In genomic region chrX:108729564-108729963, GRCm38 (mm10) we compare ENCODE assay signal across 26 mouse cellular contexts.
DNase-seq lines count a peak whose midpoint lies in the region; ATAC-seq and TF ChIP-seq lines count a peak whose summit lies in the region.
"Had no signal": no experiment of that assay in that cellular context is flagged by ENCODE, and none has a peak within 500 bp of the region (broad histone marks: within the 10 kb centered on the region; RNA-seq: fewer than 3 reads in every experiment).

No protein-coding gene starts in this region.

- no peak overlapping the region for H3K9ac ChIP-seq in embryonic facial prominence, embryonic 14.5 days (ENCODE audit: low read depth, low read length)
- no peak overlapping the region for H3K9ac ChIP-seq in liver, embryonic 11.5 days (ENCODE audit: low read depth, low read length)
- H3K9ac ChIP-seq in midbrain, embryonic 14.5 days (replicated peaks; ENCODE audit: low read length): no peak overlapping the region
- H3K9ac ChIP-seq: embryonic facial prominence, embryonic 12.5 days; forebrain, embryonic 12.5 days; forebrain, embryonic 15.5 days; heart, embryonic 15.5 days; hindbrain, embryonic 14.5 days had no signal

- no peaks in the 10 kb centered on the region for H3K79me2 ChIP-seq in C2C12 (ENCODE audit: control insufficient read depth, insufficient read depth)
- no peaks in the 10 kb centered on the region for H3K79me2 ChIP-seq in myocyte (ENCODE audit: control insufficient read depth, insufficient read depth)

- H3K27ac ChIP-seq in embryonic facial prominence, embryonic 14.5 days (replicated peaks; ENCODE audit: low read depth, low read length): no peak overlapping the region
- H3K27ac ChIP-seq in embryonic facial prominence, embryonic 10.5 days (replicated peaks): no peak overlapping the region
- no peak overlapping the region for H3K27ac ChIP-seq in liver, embryonic 11.5 days (ENCODE audit: low read depth, low read length)
- H3K27ac ChIP-seq in midbrain, embryonic 14.5 days (replicated peaks; ENCODE audit: low read depth, low read length): no peak overlapping the region
- H3K27ac ChIP-seq: embryonic facial prominence, embryonic 12.5 days; forebrain, embryonic 12.5 days; forebrain, embryonic 15.5 days; heart, adult 2 months; heart, embryonic 15.5 days; hindbrain, embryonic 14.5 days; hindbrain, postnatal 0 days had no signal

- DNase-seq in embryonic facial prominence, embryonic 14.5 days (ENCODE audit: low spot score): peak; percentile 22
- DNase-seq in embryonic facial prominence, embryonic 10.5 days (ENCODE audit: low spot score): no peak
- DNase-seq in liver, embryonic 11.5 days (ENCODE audit: low spot score): no peak
- no peak for DNase-seq in midbrain, embryonic 14.5 days
- DNase-seq: adrenal gland, adult 8-10 months; adrenal gland, postnatal 25 days; cerebellum, adult 11-12 months; cerebellum, adult 8-10 months; gastrocnemius, postnatal 25 days; heart, adult 2 months; heart, postnatal 4 days had no signal

- no peak overlapping the region for H3ac ChIP-seq in C2C12 (ENCODE audit: control insufficient read depth, insufficient read length, low read depth)
- H3ac ChIP-seq in myocyte (ENCODE audit: control insufficient read depth, insufficient read length): no peak overlapping the region

- TF ChIP-seq CTCF in C2C12 (IDR thresholded peaks at IDR 0.05; ENCODE audit: control insufficient read depth, insufficient read depth, insufficient read length): no peak

- no peaks in the 10 kb centered on the region for H3K79me3 ChIP-seq in C2C12 (ENCODE audit: low read depth)

- TF ChIP-seq POLR2A in myocyte (IDR thresholded peaks at IDR 0.05; ENCODE audit: insufficient read length, low read depth): no peak

- H3K4me2 ChIP-seq in embryonic facial prominence, embryonic 14.5 days (ENCODE audit: low read depth, low read length): no peak overlapping the region
- H3K4me2 ChIP-seq in myocyte (ENCODE audit: low read depth): peak overlapping the region; percentile 30
- H3K4me2 ChIP-seq in liver, embryonic 11.5 days: no peak overlapping the region
- H3K4me2 ChIP-seq in midbrain, embryonic 14.5 days (ENCODE audit: low read length): no peak overlapping the region
- H3K4me2 ChIP-seq: embryonic facial prominence, embryonic 12.5 days; forebrain, embryonic 12.5 days; forebrain, embryonic 15.5 days; heart, embryonic 11.5 days; heart, embryonic 15.5 days; hindbrain, embryonic 14.5 days had no signal

- WGBS in embryonic facial prominence, embryonic 14.5 days: 79% methylated on average over 1 of the region's 1 CpGs
- WGBS in embryonic facial prominence, embryonic 10.5 days: 73% methylated on average over 1 of the region's 1 CpGs
- 78% methylated on average over 1 of the region's 1 CpGs for WGBS in liver, embryonic 11.5 days
- WGBS in midbrain, embryonic 14.5 days: 36% methylated on average over 1 of the region's 1 CpGs

- no peaks in the 10 kb centered on the region for H3K36me3 ChIP-seq in embryonic facial prominence, embryonic 14.5 days (ENCODE audit: control insufficient read depth, insufficient read depth, low read length)
- H3K36me3 ChIP-seq in embryonic facial prominence, embryonic 10.5 days (replicated peaks): no peaks in the 10 kb centered on the region
- H3K36me3 ChIP-seq in C2C12 (ENCODE audit: control insufficient read depth, insufficient read depth) (no peaks in the 10 kb centered on the region), myocyte (ENCODE audit: control insufficient read depth, insufficient read depth) (no peaks in the 10 kb centered on the region)
- H3K36me3 ChIP-seq in liver, embryonic 11.5 days (ENCODE audit: control insufficient read depth, insufficient read depth, low read length): no peaks in the 10 kb centered on the region
- H3K36me3 ChIP-seq in midbrain, embryonic 14.5 days (ENCODE audit: control insufficient read depth, insufficient read depth, low read length): no peaks in the 10 kb centered on the region
- H3K36me3 ChIP-seq: embryonic facial prominence, embryonic 12.5 days; forebrain, embryonic 12.5 days; forebrain, embryonic 15.5 days; G1E; heart, embryonic 15.5 days had no signal

- ATAC-seq in embryonic facial prominence, embryonic 14.5 days (ENCODE audit: low read depth): no peak
- ATAC-seq in liver, embryonic 11.5 days (replicated peaks; ENCODE audit: low FRiP score): no peak
- ATAC-seq in midbrain, embryonic 14.5 days (ENCODE audit: low FRiP score, low TSS enrichment): no peak
- ATAC-seq: activated CD4-positive, CD25-positive, alpha-beta regulatory T cell, adult 4 months; forebrain, embryonic 15.5 days; hindbrain, postnatal 0 days; inflammation-experienced regulatory T-cells, adult 6 months; intestine, embryonic 16.5 days had no signal

- no peaks in the 10 kb centered on the region for H3K9me3 ChIP-seq in embryonic facial prominence, embryonic 14.5 days (ENCODE audit: control insufficient read depth, low read length)
- H3K9me3 ChIP-seq in embryonic facial prominence, embryonic 10.5 days: no peaks in the 10 kb centered on the region
- H3K9me3 ChIP-seq in liver, embryonic 11.5 days (ENCODE audit: control insufficient read depth, low read length): no peaks in the 10 kb centered on the region
- no peaks in the 10 kb centered on the region for H3K9me3 ChIP-seq in midbrain, embryonic 14.5 days (ENCODE audit: control insufficient read depth, low read length)
- H3K9me3 ChIP-seq: embryonic facial prominence, embryonic 12.5 days; forebrain, embryonic 12.5 days; forebrain, embryonic 15.5 days; G1E; heart, embryonic 15.5 days had no signal

- no peak overlapping the region for H3K4me3 ChIP-seq in embryonic facial prominence, embryonic 14.5 days (ENCODE audit: low read depth, low read length)
- no peak overlapping the region for H3K4me3 ChIP-seq in embryonic facial prominence, embryonic 10.5 days
- H3K4me3 ChIP-seq in C2C12 (ENCODE audit: insufficient read depth, poor library complexity, severe bottlenecking) (no peak overlapping the region), myocyte (no peak overlapping the region)
- no peak overlapping the region for H3K4me3 ChIP-seq in liver, embryonic 11.5 days (ENCODE audit: low read depth, low read length)
- no peak overlapping the region for H3K4me3 ChIP-seq in midbrain, embryonic 14.5 days (replicated peaks; ENCODE audit: low read depth, low read length)
- H3K4me3 ChIP-seq: embryonic facial prominence, embryonic 12.5 days; erythroblast, embryonic 14.5 days; forebrain, embryonic 12.5 days; forebrain, embryonic 15.5 days; heart, adult 2 months; heart, embryonic 15.5 days had no signal

- no peaks in the 10 kb centered on the region for H3K4me1 ChIP-seq in embryonic facial prominence, embryonic 14.5 days (ENCODE audit: control insufficient read depth, insufficient read depth, low read length)
- H3K4me1 ChIP-seq in embryonic facial prominence, embryonic 10.5 days: 0 out of 2 replicates have a peak, but pooled peaks cover 2% of the 10 kb centered on the region
- H3K4me1 ChIP-seq in liver, embryonic 11.5 days (replicated peaks; ENCODE audit: control insufficient read depth, insufficient read depth, low read length): no peaks in the 10 kb centered on the region
- no peaks in the 10 kb centered on the region for H3K4me1 ChIP-seq in midbrain, embryonic 14.5 days (ENCODE audit: control insufficient read depth, insufficient read depth, low read length)
- H3K4me1 ChIP-seq: embryonic facial prominence, embryonic 12.5 days; forebrain, embryonic 12.5 days; forebrain, embryonic 15.5 days had no signal

- no peaks in the 10 kb centered on the region for H3K27me3 ChIP-seq in embryonic facial prominence, embryonic 14.5 days (replicated peaks; ENCODE audit: control insufficient read depth, insufficient read depth, low read length)
- H3K27me3 ChIP-seq in embryonic facial prominence, embryonic 10.5 days (replicated peaks; ENCODE audit: low read depth, poor library complexity, severe bottlenecking): no peaks in the 10 kb centered on the region
- no peaks in the 10 kb centered on the region for H3K27me3 ChIP-seq in C2C12 (ENCODE audit: control insufficient read depth, insufficient read depth, insufficient read length)
- no peaks in the 10 kb centered on the region for H3K27me3 ChIP-seq in myocyte (ENCODE audit: control insufficient read depth, insufficient read depth, insufficient read length)
- H3K27me3 ChIP-seq in liver, embryonic 11.5 days (replicated peaks; ENCODE audit: control insufficient read depth, insufficient read depth, low read length): no peaks in the 10 kb centered on the region
- no peaks in the 10 kb centered on the region for H3K27me3 ChIP-seq in midbrain, embryonic 14.5 days (ENCODE audit: control insufficient read depth, insufficient read depth, low read length)
- H3K27me3 ChIP-seq: CH12.LX; embryonic facial prominence, embryonic 12.5 days; forebrain, embryonic 12.5 days; forebrain, embryonic 15.5 days; heart, embryonic 15.5 days had no signal

TF ChIP-seq in C2C12, 6 proteins besides CTCF, POLR2A, EP300 and RAD21:
- TF ChIP-seq CEBPB (IDR thresholded peaks at IDR 0.05; ENCODE audit: low read depth): no peak
- TF ChIP-seq MYOD1 (IDR thresholded peaks at IDR 0.05; ENCODE audit: control insufficient read depth, insufficient read length, low read depth): peak; percentile 67

TF ChIP-seq in myocyte, 11 proteins besides CTCF, POLR2A, EP300 and RAD21:
- no peak for TF ChIP-seq E2F4 (IDR thresholded peaks at IDR 0.05; ENCODE audit: insufficient read depth)
- TF ChIP-seq MYOD1 (IDR thresholded peaks at IDR 0.05; ENCODE audit: control insufficient read depth in 1 of 3, insufficient read length in 2 of 3, low read depth in 2 of 3): peak in 1 of 3 experiments; percentile 53
